Mouse (Mus musculus): ENCODE measurements around the gene Runx2.

Gene Runx2

GRCm38 (mm10) chr17:44814508-44815175 is at the start of gene Runx2:
Gene Runx2, minus strand, starts transcription at chr17:44814797.
- no peak for DNase-seq (ENCODE audit: low spot score in 2 of 2)

GRCm38 (mm10) chr17:44863165-44863564 is 48.6 kb upstream of the Runx2 start:
- no peak for DNase-seq (ENCODE audit: low spot score in 2 of 2)

GRCm38 (mm10) chr17:44842184-44842583 is 27.6 kb upstream of the Runx2 start:
- peak in 1 of 2 experiments; percentile 25 for DNase-seq (ENCODE audit: low spot score in 2 of 2)

GRCm38 (mm10) chr17:44831201-44831600 is 16.6 kb upstream of the Runx2 start:
- no peak for DNase-seq (ENCODE audit: low spot score in 2 of 2)

GRCm38 (mm10) chr17:44829587-44829986 is 15.0 kb upstream of the Runx2 start:
- no peak for DNase-seq (ENCODE audit: low spot score in 2 of 2)

- DNase-seq (ENCODE audit: low spot score in 2 of 2) = no peak
These were observed 13.4 kb upstream of the Runx2 start for GRCm38 (mm10) chr17:44827964-44828363.

- no peak for DNase-seq (ENCODE audit: low spot score in 2 of 2)
These were observed 12.5 kb upstream of the Runx2 start for GRCm38 (mm10) chr17:44827124-44827523.

GRCm38 (mm10) chr17:44821940-44822339 is 7.3 kb upstream of the Runx2 start:
- no peak for DNase-seq (ENCODE audit: low spot score in 2 of 2)

- DNase-seq (ENCODE audit: low spot score in 2 of 2) = no peak
These were observed 5.2 kb upstream of the Runx2 start for GRCm38 (mm10) chr17:44819816-44820215.

- DNase-seq (ENCODE audit: low spot score in 2 of 2) = no peak
These were observed 4.2 kb upstream of the Runx2 start for GRCm38 (mm10) chr17:44818825-44819224.

- no peak for DNase-seq (ENCODE audit: low spot score in 2 of 2)
These were observed 7.6 kb downstream of the Runx2 start for GRCm38 (mm10) chr17:44807031-44807430.

- DNase-seq (ENCODE audit: low spot score in 2 of 2) = no peak
These were observed 17.3 kb downstream of the Runx2 start for GRCm38 (mm10) chr17:44797331-44797730.

GRCm38 (mm10) chr17:44792218-44792917 is 22.2 kb downstream of the Runx2 start:
- DNase-seq (ENCODE audit: low spot score in 2 of 2) = peak; percentile 64 to 75

- DNase-seq (ENCODE audit: low spot score in 2 of 2) = no peak
These were observed 25.4 kb downstream of the Runx2 start for GRCm38 (mm10) chr17:44788982-44789747.

GRCm38 (mm10) chr17:44783143-44783542 is 31.5 kb downstream of the Runx2 start:
- no peak for DNase-seq (ENCODE audit: low spot score in 2 of 2)

- no peak for DNase-seq (ENCODE audit: low spot score in 2 of 2)
These were observed 32.2 kb downstream of the Runx2 start for GRCm38 (mm10) chr17:44782366-44782765.

GRCm38 (mm10) chr17:44780353-44780752 is 34.2 kb downstream of the Runx2 start:
- no peak for DNase-seq (ENCODE audit: low spot score in 2 of 2)

GRCm38 (mm10) chr17:44778141-44778540 is 36.5 kb downstream of the Runx2 start:
- no peak for DNase-seq (ENCODE audit: low spot score in 2 of 2)

- DNase-seq (ENCODE audit: low spot score in 2 of 2) = peak; percentile 75
These were observed 37.2 kb downstream of the Runx2 start for GRCm38 (mm10) chr17:44777337-44777804.

- peak; percentile 94 to 96 for DNase-seq (ENCODE audit: low spot score in 2 of 2)
These were observed 37.8 kb downstream of the Runx2 start, which contains the start of gene Supt3 for GRCm38 (mm10) chr17:44776738-44777270. Gene Supt3, plus strand, starts transcription at chr17:44777152.

- no peak for DNase-seq (ENCODE audit: low spot score in 2 of 2)
These were observed 42.0 kb downstream of the Runx2 start for GRCm38 (mm10) chr17:44772576-44772975.

- no peak for DNase-seq (ENCODE audit: low spot score in 2 of 2)
These were observed 43.7 kb downstream of the Runx2 start for GRCm38 (mm10) chr17:44770871-44771270.
